Mouse (Mus musculus): Measurements from ENCODE around the gene Thap4.
"Not testable (repeated sequence)": the region's sequence is repeated elsewhere in the genome, so short reads cannot be mapped to it uniquely, and the experiment has no call there.

The Thap4 gene

DNA sequence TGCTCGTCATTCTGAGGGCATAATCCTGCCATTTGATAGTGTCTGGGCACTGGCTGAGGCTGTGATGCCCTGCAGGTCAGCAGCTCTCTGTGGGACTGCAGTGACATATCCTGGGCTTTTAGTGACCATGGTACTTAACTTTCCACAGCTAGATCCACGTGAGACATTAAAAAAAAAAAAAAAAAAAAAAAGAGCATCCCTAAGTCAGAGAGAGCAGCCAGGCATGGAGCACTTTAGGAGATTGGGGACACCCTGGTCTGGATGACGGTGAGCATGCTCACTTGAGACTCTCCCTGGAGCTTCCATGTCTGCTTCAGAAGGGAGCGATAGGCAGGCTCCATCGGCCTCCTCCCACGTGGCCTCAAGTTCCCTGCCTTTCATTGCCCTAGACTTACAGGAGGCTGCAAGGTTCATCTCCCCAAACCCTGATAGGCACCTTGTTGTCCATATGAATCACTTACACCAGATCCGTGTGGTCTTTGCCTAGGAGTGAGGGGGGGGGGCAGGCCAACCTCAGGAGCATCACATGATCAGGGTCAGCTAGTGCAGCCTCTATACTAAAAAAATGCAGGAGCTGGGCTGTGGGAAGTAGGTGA lies 64.7 kb downstream of the Thap4 start:
- DNase-seq (ENCODE audit: low read depth): no peak

DNA sequence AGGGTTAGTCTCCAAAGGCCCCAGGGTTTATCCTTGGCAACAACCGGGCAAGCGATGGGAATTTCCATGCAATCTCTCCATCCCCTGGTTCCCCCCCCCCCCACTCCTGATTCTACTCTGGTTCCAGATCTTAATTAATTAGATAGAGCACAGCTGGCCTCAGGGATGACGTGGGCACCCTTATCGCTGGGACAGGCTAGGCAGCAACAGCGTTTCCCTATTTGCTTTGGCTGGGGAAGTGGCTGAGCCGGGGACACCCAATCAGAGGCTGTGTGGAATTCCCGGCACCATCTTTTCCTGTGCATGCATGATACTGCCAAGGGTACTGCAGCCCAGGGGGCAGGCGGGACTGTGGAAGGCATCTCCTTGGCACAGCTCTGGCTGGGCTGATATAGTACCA lies 66.5 kb downstream of the Thap4 start:
- DNase-seq (ENCODE audit: low read depth): no peak

DNA sequence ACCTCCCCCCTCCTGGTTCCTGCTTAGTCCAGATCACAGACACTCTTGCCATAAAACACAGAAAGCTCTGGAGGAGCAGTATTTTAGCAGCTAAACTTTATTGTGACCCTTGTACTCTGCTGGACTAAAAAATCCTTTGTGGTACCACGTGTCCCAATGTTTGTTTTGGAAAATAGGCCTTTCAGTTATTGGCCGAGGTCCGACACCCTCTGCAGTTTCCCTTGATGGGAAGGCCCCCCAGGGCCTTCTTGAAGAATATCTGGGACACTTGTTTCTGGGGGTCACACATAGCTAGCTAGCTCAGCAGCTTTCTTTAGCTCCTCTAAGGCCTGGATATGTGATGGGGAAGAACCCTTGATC lies 67.7 kb downstream of the Thap4 start:
- no peak for DNase-seq (ENCODE audit: low read depth)

DNA sequence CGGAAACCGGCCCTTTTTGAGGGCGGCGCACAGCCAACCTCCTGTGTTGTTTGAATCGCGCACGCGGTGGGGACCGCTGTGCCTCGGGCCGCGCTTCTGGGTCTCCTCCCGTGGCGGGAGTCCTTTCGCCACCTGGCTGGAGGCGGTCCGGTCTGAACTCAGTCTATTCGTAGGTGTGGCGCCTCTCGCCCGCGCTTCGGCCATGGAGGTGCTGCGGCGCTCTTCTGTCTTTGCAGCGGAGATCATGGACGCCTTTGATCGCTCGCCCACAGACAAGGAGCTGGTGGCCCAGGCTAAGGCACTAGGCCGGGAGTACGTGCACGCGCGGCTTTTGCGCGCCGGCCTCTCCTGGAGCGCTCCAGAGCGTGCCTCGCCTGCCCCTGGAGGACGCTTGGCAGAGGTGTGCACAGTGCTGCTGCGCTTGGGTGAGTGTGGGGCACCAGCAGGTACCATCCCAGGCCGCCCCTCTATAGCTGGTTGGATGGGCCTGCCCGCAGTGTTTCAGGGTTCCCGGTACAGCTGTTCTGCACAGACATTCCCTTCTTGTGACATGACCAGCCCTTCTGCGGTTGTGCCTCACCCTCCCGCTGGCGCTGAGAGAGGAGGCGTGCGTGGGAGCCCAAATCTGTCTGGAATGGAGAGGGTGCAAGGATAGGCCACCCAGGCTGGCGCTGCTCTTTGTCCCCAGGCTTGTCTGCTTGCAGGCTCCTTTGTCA lies 68.3 kb downstream of the Thap4 start:
- DNase-seq (ENCODE audit: low read depth): no peak

DNA sequence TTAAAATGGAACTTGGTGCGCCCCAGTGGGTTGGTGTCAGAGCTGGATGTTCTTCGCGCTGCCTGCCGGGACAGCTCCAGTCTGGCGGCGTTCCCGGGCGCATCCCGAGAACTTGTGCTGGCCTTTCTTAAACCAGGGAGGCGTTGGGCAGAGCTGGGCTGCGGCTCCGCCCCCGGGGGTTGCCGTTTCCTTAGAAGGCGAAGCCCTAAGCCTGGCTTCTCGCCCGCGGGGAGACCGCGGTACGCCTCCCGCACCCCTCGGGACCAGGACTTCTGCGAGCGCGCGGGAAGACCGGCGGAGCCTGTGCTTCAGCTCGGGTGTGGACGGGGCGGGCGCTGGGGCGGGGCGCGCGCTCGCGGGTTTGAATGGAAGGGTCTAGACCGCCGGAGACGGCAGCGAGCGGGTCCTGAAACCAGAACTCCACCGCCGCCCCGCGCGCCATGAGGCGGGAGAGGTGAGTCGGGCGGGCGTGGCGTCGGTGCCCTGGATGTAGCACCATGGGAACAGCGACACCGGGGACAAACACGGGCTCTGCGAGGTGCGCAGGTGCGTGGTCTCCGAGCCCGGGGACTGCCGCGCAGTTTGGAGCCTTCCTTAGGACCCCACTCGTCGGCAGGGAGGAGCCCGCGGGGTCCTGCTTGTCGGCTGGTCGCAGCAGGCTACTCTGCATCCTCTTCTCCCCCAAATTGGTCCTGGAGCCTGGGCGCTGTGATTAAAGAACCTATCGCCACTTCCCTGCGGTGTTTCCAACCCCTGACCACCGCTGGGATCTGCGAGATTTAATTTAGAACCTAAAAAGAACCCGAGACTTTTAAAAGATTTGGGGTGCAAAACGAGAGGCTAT lies 69.0 kb downstream of the Thap4 start, which contains the start of gene Bok:
Gene Bok (plus strand): TSS at position 260 of the 844 bp plus-strand sequence.
- DNase-seq (ENCODE audit: low read depth): no peak

DNA sequence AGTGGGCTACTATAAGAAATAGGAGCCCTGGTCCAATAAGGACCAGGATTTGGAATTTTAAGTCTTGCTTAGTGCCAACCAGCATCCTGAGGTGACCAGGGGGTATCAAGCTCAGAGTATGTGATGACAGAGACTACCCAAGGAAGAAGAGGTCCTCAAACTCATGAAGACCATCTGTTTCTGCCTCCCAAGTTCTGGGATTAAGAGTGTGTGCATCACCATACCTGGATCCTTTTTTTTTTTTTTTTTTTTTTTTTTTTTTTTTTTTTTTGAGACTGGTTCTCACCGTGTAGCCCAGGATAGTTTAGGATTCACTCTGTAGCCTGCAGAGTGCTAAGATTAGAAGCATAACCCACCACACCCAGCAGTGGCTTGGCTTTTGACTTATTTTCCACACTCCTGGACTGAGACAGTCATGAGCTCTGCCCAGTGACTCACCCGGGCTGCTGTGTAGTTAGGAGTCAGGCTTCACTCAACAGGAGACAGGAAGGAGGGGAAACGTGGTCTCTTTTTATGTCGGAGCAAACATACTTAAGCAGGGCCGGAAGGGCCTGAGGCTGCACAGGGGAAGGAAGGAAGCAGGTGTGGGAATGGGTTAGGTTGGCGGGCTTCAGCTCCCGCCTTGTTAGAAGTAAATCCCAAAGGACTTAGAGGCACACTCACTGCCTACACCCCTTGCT lies 74.6 kb downstream of the Thap4 start:
- no peak for DNase-seq (ENCODE audit: low read depth)

DNA sequence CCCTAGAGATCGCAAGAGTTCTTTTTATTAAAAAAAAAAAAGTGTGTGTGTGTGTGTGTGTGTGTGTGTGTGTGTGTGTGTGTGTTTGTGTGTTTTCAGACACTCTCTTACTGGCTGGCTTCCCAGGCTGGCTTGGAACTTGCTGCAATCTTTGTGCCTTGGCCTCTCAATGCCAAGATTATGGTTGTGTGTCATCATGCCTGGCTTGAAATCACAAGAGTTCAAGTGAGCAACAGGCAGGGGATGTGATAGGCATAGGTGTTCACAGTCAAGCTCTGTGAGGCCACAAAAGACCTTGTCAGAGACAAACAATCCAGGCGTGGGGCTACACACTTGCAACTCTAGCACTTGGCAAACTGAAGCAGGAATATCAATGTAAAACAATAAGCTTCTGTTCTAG lies 76.3 kb downstream of the Thap4 start:
- no peak for DNase-seq (ENCODE audit: low read depth)

DNA sequence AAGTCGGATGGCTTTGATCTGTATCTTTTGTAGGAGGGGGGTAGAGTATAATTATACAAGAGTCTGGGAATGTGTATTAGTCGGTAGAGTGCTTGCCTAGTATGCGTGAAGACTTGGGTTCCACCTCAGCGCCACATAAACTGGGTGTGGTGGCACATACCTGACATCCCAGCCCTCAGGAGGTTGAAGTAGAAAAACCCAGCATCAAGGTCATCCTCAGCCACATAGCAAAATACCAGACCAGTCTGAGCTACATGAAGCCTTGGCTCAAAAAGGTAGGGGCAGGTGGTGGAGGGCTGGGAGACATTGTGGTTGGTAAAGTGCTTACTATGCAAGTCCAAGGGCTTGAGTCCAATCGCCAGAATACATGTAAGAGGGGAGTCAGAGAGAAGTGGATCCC lies 82.0 kb downstream of the Thap4 start:
- DNase-seq (ENCODE audit: low read depth): no peak

DNA sequence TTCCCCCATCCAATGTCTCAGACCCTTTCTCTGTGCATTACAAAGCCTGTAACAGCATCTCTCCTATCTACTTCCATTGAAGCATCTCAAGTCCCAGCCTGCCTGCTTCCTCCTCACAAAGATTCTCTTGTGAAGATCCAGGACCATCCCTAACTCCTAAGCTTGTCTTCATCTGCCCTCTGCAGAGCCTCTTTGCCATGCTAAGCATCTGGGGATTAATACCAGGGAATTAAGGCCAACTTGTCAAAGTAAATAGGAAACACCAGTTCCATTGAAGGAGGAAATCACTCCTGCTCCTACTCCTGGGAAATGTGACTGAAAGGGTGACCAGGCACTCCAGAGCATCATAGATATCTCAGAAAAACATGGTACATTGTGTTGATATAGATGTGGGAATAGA lies 84.7 kb downstream of the Thap4 start:
- DNase-seq (ENCODE audit: low read depth): no peak

DNA sequence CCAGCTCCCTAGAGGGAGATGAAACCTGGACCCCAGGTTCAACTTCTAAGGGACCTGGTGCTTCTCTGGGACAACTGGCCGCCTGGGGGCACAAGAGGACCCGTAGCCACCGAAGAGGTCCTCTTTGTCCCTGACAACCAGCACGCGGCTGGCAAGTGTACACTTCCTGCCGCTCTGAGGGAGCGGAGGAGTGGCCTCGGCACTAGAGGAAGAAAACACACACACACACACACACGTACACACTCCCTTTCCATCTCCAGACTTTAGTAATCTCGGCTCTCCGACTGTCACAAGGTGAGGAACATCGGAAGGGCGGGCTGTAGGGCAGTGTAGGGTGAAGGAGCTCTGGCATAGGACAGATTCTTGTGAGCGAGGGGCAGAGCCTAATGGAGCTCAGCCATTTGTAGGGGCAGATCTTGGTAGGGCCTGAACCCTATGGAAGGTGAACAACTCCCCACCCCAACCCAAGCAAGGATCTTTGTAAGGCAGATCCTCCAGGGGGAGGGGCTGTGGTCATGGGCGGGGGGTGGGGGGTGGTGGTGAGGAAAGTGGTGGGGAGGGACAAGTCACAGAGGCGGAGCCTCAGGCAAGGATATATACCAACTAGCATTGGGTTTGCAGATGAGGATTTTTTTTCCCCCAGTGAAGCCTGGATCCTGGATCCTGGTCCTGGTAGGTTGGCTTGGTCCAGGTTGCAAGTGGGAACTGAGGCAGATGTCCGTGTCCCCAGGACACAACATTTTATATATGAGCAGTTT lies 85.7 kb downstream of the Thap4 start:
- peak; percentile 77 for DNase-seq (ENCODE audit: low read depth)

DNA sequence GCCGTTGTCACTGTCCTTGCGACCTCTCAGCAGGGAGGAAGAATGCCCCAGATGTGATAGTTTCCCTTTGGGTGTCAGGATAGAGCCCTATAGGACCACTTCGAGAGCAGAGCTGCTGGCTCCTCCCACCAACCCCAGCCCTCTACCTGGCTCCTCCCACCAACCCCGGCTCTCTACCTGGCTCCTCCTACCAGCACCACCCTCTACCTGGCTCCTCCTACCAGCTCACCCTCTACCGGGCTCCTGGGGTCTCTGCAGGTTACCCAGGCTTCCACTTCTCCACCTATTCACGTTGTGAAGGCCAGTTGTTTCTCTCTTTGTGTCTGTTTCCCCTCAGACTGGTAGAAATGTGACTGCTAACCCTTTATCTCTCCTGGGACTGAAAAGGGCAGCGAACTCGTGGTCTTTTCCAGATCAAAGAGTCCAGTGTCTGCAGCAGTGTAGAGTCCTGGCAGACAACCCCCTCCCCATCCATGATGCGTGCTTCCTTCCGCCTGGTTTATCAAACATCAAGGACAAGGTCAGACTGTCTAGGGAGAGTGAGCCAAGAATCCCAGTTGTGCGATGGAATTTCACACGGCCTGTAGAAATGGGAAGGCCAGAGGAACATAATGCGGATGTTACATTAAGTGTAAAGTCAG lies 86.8 kb downstream of the Thap4 start:
- peak; percentile 65 for DNase-seq (ENCODE audit: low read depth)

DNA sequence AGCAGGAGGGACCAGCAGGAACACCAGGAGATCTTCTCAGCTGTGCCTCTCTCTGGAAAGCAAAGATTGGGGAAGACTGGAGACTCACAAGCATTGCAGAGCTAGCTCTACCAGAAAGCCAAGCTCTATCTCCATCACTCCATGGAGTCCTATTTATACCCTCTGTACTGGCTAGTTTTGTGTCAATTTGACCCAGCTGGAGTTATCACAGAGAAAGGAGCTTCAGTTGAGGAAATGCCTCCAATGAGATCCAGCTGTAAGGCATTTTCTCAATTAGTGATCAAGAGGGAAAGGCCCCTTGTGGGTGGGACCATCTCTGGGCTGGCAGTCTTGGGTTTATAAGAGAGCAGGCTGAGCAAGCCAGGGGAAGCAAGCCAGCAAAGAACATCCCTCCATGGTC lies 96.1 kb downstream of the Thap4 start, which contains the start of gene Stk25:
Gene Stk25 (minus strand): TSS at position 101 of the 400 bp plus-strand sequence.
- not testable (repeated sequence) for DNase-seq (ENCODE audit: low read depth)

DNA sequence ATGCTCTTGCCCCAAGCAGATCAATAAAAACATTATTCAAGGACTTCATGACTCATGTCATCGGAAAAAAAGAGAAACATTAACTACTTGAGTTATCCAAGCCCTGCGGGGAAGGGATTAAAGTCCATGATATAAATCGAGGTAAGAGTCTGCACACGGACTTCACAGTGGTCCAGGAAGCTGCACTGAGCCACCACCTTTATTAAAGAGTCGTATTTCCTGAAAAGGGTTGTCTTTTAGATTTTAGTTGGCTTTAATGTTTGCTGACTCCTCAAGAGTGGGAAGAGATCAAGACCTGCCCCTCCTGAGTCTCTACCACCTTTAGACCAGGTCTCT lies 97.7 kb downstream of the Thap4 start:
- no peak for DNase-seq (ENCODE audit: low read depth)

DNA sequence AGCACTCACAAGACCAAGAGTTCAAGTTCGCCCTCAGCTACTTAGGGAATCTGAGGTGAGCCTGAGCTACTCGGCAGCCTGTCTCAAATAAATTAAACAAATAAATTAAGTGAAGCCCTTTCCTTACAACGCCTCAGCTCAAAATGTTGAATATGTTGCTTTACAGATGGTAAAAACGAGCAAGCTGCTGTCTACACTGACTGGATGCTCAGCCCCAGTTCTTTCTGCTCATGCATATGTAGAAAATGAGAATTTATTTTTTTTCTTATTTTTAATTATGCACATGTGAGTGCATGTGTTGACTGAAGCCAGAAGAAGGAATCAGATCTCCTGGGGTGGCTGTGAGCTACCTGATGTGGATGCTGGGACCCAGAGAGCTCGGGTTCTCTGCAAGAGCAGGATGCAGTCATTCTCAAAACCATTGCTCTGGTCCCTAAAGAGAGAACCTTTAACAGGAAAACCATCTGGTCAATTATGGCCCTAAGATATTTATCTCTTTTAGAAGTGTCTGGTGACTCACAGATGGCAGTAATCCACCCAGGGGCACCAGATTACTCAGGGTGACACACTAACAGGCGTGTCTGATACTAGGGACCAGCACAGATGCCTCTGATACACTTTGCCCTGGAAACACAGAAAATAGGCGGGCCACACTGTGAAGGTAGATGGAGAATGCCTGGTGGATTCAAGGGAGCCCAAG lies 98.2 kb downstream of the Thap4 start:
- DNase-seq (ENCODE audit: low read depth): no peak

DNA sequence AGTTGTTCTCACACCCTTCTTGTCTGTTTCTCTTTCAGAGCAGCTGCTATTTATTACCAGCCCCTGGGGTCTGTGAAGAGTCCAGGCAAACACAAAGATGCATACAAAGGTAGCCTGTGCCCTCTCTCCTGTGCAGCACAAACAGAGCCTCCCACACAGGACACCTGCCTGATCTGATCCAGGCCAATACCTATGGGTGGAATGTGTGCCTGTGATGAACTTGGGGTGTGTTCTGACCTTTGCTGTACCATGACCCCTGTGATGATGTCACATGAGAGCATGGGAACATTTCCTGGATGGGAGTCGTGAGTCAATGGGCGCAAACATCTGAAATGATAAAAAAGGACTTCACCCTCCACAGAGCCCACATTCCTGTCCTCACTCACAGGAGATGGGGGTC lies 99.9 kb downstream of the Thap4 start:
- DNase-seq (ENCODE audit: low read depth): no peak

DNA sequence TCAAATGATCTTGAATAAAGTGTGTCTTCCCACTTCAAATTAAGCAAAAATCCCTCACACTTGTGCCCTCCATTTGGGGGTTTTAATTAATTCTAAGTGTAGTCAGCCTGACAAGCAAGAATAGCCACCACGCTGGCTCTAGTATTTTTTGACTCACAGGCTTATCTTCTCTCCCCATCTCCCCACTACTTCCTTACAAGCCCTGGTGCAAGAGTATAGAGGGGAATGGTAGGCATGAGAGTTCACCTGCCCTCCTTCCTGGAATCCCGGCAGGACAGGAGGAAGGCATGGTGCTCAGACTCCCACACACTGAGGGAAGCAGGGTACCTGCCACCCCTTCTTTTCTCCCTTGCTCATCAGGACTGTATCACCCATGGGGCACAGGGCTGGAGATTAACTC lies 100.4 kb downstream of the Thap4 start:
- no peak for DNase-seq (ENCODE audit: low read depth)

Measured in naive thymus-derived CD4-positive, alpha-beta T cell, adult 2 months (primary cell).